16 mouse cellular contexts compared by ENCODE assay signal in genomic region chr13:32806820-32807219, GRCm38 (mm10). TPM values are rescaled to one million over a fixed set of nuclear protein-coding genes. Genes with fewer than 3 reads are reported as not detected.
A peak's percentile ranks its signal among the peaks of the same experiment; 100 is the strongest.
DNase-seq lines count a peak whose midpoint lies in the region; ATAC-seq and TF ChIP-seq lines count a peak whose summit lies in the region.
"Had no signal": no experiment of that assay in that cellular context is flagged by ENCODE, and none has a peak within 500 bp of the region (broad histone marks: within the 10 kb centered on the region; RNA-seq: fewer than 3 reads in every experiment).

No protein-coding gene starts in this region.

- H3K9ac ChIP-seq in liver, postnatal 0 days (replicated peaks): no peak overlapping the region
- H3K9ac ChIP-seq in liver, embryonic 12.5 days: no peak overlapping the region
- H3K9ac ChIP-seq: limb, embryonic 13.5 days; neural tube, embryonic 13.5 days had no signal

- WGBS in heart, embryonic 10.5 days: 81% methylated on average over 7 of the region's 7 CpGs
- WGBS in liver, postnatal 0 days (ENCODE audit: insufficient replicate concordance): 87% methylated on average over 7 of the region's 7 CpGs
- WGBS in liver, embryonic 12.5 days (ENCODE audit: insufficient replicate concordance): 75% methylated on average over 7 of the region's 7 CpGs

- H3K9me3 ChIP-seq in heart, embryonic 10.5 days: no peaks in the 10 kb centered on the region
- no peaks in the 10 kb centered on the region for H3K9me3 ChIP-seq in liver, postnatal 0 days (ENCODE audit: low read length)
- no peaks in the 10 kb centered on the region for H3K9me3 ChIP-seq in liver, embryonic 12.5 days (replicated peaks)
- H3K9me3 ChIP-seq: limb, embryonic 13.5 days; neural tube, embryonic 13.5 days had no signal

- H3K4me3 ChIP-seq in heart, embryonic 10.5 days: no peak overlapping the region
- no peak overlapping the region for H3K4me3 ChIP-seq in liver, postnatal 0 days (ENCODE audit: low read depth, low read length)
- no peak overlapping the region for H3K4me3 ChIP-seq in liver, embryonic 12.5 days
- H3K4me3 ChIP-seq: erythroblast, embryonic 14.5 days; limb, embryonic 13.5 days; neural tube, embryonic 13.5 days had no signal

- DNase-seq in adrenal gland, postnatal 25 days: peak; percentile 19
- no peak for DNase-seq in adrenal gland, adult 2 months
- DNase-seq in heart, embryonic 10.5 days (ENCODE audit: low spot score): peak; percentile 77
- DNase-seq in heart, postnatal 14 days: no peak
- peak; percentile 25 for DNase-seq in liver, postnatal 0 days
- DNase-seq in ZHBTc4 (ENCODE audit: low read depth, low spot score): peak; percentile 89
- no peak for DNase-seq in ovary, adult 18-20 months (ENCODE audit: low spot score)
- DNase-seq: thymus, postnatal 25 days had no signal

- intact Hi-C loops in heart, postnatal 14 days (cut with DNase I): no loop called here

- H3K4me1 ChIP-seq in heart, embryonic 10.5 days: peaks cover 24% of the 10 kb centered on the region
- H3K4me1 ChIP-seq in liver, postnatal 0 days (ENCODE audit: insufficient read depth): peaks cover 16% of the 10 kb centered on the region
- peaks cover 23% of the 10 kb centered on the region for H3K4me1 ChIP-seq in liver, embryonic 12.5 days

- no peak for TF ChIP-seq CTCF in liver, postnatal 0 days (IDR thresholded peaks at IDR 0.05; ENCODE audit: low read depth)

- peaks cover 41% of the 10 kb centered on the region for H3K36me3 ChIP-seq in heart, embryonic 10.5 days
- peaks cover 23% of the 10 kb centered on the region for H3K36me3 ChIP-seq in liver, postnatal 0 days (replicated peaks; ENCODE audit: insufficient read depth, low read length)
- H3K36me3 ChIP-seq in liver, embryonic 12.5 days: peaks cover 60% of the 10 kb centered on the region

- no peak overlapping the region for H3K27ac ChIP-seq in heart, embryonic 10.5 days
- no peak overlapping the region for H3K27ac ChIP-seq in liver, postnatal 0 days (ENCODE audit: low read depth)
- H3K27ac ChIP-seq in liver, embryonic 12.5 days: no peak overlapping the region
- H3K27ac ChIP-seq: limb, embryonic 13.5 days; neural tube, embryonic 13.5 days had no signal

- H3K4me2 ChIP-seq in liver, postnatal 0 days (ENCODE audit: low read depth, low read length): no peak overlapping the region
- no peak overlapping the region for H3K4me2 ChIP-seq in liver, embryonic 12.5 days
- H3K4me2 ChIP-seq: limb, embryonic 13.5 days; neural tube, embryonic 13.5 days had no signal

- no peaks in the 10 kb centered on the region for H3K27me3 ChIP-seq in heart, embryonic 10.5 days (ENCODE audit: insufficient read depth, poor library complexity, severe bottlenecking)
- H3K27me3 ChIP-seq in liver, postnatal 0 days (ENCODE audit: insufficient read depth, low read length): no peaks in the 10 kb centered on the region
- no peaks in the 10 kb centered on the region for H3K27me3 ChIP-seq in liver, embryonic 12.5 days (replicated peaks)
- H3K27me3 ChIP-seq: limb, embryonic 13.5 days; neural tube, embryonic 13.5 days had no signal

- no peak for TF ChIP-seq EP300 in liver, postnatal 0 days (IDR thresholded peaks at IDR 0.05; ENCODE audit: low read depth)

- no peak for ATAC-seq in liver, postnatal 0 days
- ATAC-seq in liver, embryonic 12.5 days: no peak
- ATAC-seq: inflammation-experienced regulatory T-cells, adult 6 months; midbrain, embryonic 16.5 days had no signal

RNA-seq across cellular contexts. Expression of gene D930007J09Rik, which starts 4.2 kb away (rescaled TPM):
- total RNA-seq in adrenal gland, postnatal 25 days (2021): not detected in 2 replicates
- not detected for total RNA-seq in adrenal gland, adult 2 months (2021)
- polyA plus RNA-seq in adrenal gland, adult 2 months (2012; rRNA removed): 1.5 and 1.7 TPM in 2 replicates
- polyA plus RNA-seq in heart, embryonic 10.5 days (2016; fragmentation: Nextera tagmentation; extraction: Ambion mirVana): not detected in 2 replicates
- total RNA-seq in heart, postnatal 14 days (2021): under 1 TPM in 1 of 2 experiments, not detected in 1; 0.86 TPM
- not detected in 2 replicates for polyA plus RNA-seq in liver, postnatal 0 days (2015; fragmentation: Nextera tagmentation; extraction: Ambion mirVana)
- not detected in 2 replicates for polyA plus RNA-seq in liver, embryonic 12.5 days (2016; fragmentation: Nextera tagmentation; extraction: Ambion mirVana)
- polyA plus RNA-seq: erythroblast, embryonic 14.5 days; heart, embryonic 16.5 days; inflammation-experienced regulatory T-cells, adult 6 months; limb, embryonic 13.5 days; midbrain, embryonic 16.5 days; neural tube, embryonic 13.5 days had no signal

RNA-seq across cellular contexts. Expression of gene Wrnip1, which starts 5.0 kb away (rescaled TPM):
- 44.7 and 70.5 TPM in 2 replicates for total RNA-seq in adrenal gland, postnatal 25 days (2021)
- 10 to 100 TPM; 33.4 to 37.7 TPM for total RNA-seq in adrenal gland, adult 2 months (2021)
- 46.7 and 47.1 TPM in 2 replicates for polyA plus RNA-seq in adrenal gland, adult 2 months (2012; rRNA removed)
- polyA plus RNA-seq in heart, embryonic 10.5 days (2016; fragmentation: Nextera tagmentation; extraction: Ambion mirVana): 20.6 and 30.0 TPM in 2 replicates
- 10 to 100 TPM; 24.3 to 27.8 TPM for total RNA-seq in heart, postnatal 14 days (2021)
- 7.9 and 12.2 TPM in 2 replicates for polyA plus RNA-seq in liver, postnatal 0 days (2015; fragmentation: Nextera tagmentation; extraction: Ambion mirVana)
- polyA plus RNA-seq in liver, embryonic 12.5 days (2016; fragmentation: Nextera tagmentation; extraction: Ambion mirVana): 27.2 and 29.1 TPM in 2 replicates

RNA-seq across cellular contexts. Expression of gene Mylk4, which starts 23.1 kb away (rescaled TPM):
- 0.06 TPM in 1 of 2 replicates, not detected in the other for total RNA-seq in adrenal gland, postnatal 25 days (2021)
- total RNA-seq in adrenal gland, adult 2 months (2021): not detected
- polyA plus RNA-seq in adrenal gland, adult 2 months (2012; rRNA removed): not detected in 2 replicates
- 0.07 TPM in 1 of 2 replicates, not detected in the other for polyA plus RNA-seq in heart, embryonic 10.5 days (2016; fragmentation: Nextera tagmentation; extraction: Ambion mirVana)
- total RNA-seq in heart, postnatal 14 days (2021): 100 to 1,000 TPM; 173 to 219 TPM
- polyA plus RNA-seq in liver, postnatal 0 days (2015; fragmentation: Nextera tagmentation; extraction: Ambion mirVana): 0.06 TPM in 1 of 2 replicates, not detected in the other
- polyA plus RNA-seq in liver, embryonic 12.5 days (2016; fragmentation: Nextera tagmentation; extraction: Ambion mirVana): 0.05 TPM in 2 replicates
- total RNA-seq: ES-E14 had no signal
- polyA plus RNA-seq: erythroblast, embryonic 14.5 days; inflammation-experienced regulatory T-cells, adult 6 months had no signal

RNA-seq across cellular contexts. Expression of gene Serpinb1a, which starts 44.2 kb away (rescaled TPM):
- 103 and 180 TPM in 2 replicates for total RNA-seq in adrenal gland, postnatal 25 days (2021)
- 10 to 100 TPM; 22.7 to 71.9 TPM for total RNA-seq in adrenal gland, adult 2 months (2021)
- 17.6 and 31.2 TPM in 2 replicates for polyA plus RNA-seq in adrenal gland, adult 2 months (2012; rRNA removed)
- polyA plus RNA-seq in heart, embryonic 10.5 days (2016; fragmentation: Nextera tagmentation; extraction: Ambion mirVana): 2.3 and 2.6 TPM in 2 replicates
- total RNA-seq in heart, postnatal 14 days (2021): 1 to 10 TPM; 7.4 to 8.4 TPM
- 50.4 and 50.7 TPM in 2 replicates for polyA plus RNA-seq in liver, postnatal 0 days (2015; fragmentation: Nextera tagmentation; extraction: Ambion mirVana)
- 10.5 and 11.7 TPM in 2 replicates for polyA plus RNA-seq in liver, embryonic 12.5 days (2016; fragmentation: Nextera tagmentation; extraction: Ambion mirVana)
- polyA plus RNA-seq: erythroblast, embryonic 14.5 days had no signal

Comparison
In these comparisons a context has a peak if more than half of its experiments do, and no peak if none do; other contexts are left out.
1. DNase-seq: peak in adrenal gland, postnatal 25 days (single experiment), heart, embryonic 10.5 days (single experiment), liver, postnatal 0 days (single experiment) and ZHBTc4 (single experiment); none in adrenal gland, adult 2 months (single experiment), heart, postnatal 14 days (0 of 2) and ovary, adult 18-20 months (single experiment).